Mouse (Mus musculus) heart, embryonic 14.5 days (tissue): ENCODE data around the gene Lrrfip2. TPM values are rescaled to one million over a fixed set of nuclear protein-coding genes. Genes with fewer than 3 reads are reported as not detected.
A peak's percentile ranks its signal among the peaks of the same experiment; 100 is the strongest.

ENCODE experiments used
- ATAC-seq: fragments of 200-750 bp; cut with Nextera tagmentation; 2 replicates; pipeline ENCODE4 v1.8.0; 2017; ENCODE audit warnings: low read depth, moderate TSS enrichment; ENCODE audit not compliant: insufficient number of reproducible peaks, insufficient read depth, low FRiP score
- H3K27ac ChIP-seq, 2 experiments: fragments of 200-500 bp in 1 of 2; fragments of 300-500 bp in 1 of 2; sonication (generic) in 1 of 2; replicated peaks in 1 of 2; 2 replicates each; pipeline ENCODE4 v1.5.1; 2012 to 2014; ENCODE audit warnings: low read depth in 2 of 2, low read length in 2 of 2, control low read depth in 1 of 2, mild to moderate bottlenecking in 1 of 2, mixed read lengths in 1 of 2; ENCODE audit not compliant: control insufficient read depth in 1 of 2, insufficient read depth in 1 of 2
- H3K27me3 ChIP-seq: fragments of 300-500 bp; sonication (generic); 2 replicates; pipeline ENCODE4 v1.6.1; 2014; ENCODE audit warnings: mild to moderate bottlenecking, low read length, control low read depth; ENCODE audit not compliant: control insufficient read depth, insufficient read depth
- H3K36me3 ChIP-seq: fragments of 300-500 bp; sonication (generic); 2 replicates; pipeline ENCODE4 v1.6.1; 2014; ENCODE audit warnings: mild to moderate bottlenecking, control low read depth, low read length, mixed read lengths; ENCODE audit not compliant: control insufficient read depth, insufficient read depth
- H3K4me1 ChIP-seq, 2 experiments: fragments of 200-500 bp in 1 of 2; fragments of 300-500 bp in 1 of 2; sonication (generic) in 1 of 2; 2 replicates each; pipeline ENCODE4 v1.6.1; 2012 to 2014; ENCODE audit warnings: low read length in 2 of 2, control low read depth in 1 of 2, mixed read lengths in 1 of 2; ENCODE audit not compliant: control insufficient read depth in 2 of 2, insufficient read depth in 2 of 2
- H3K4me2 ChIP-seq: fragments of 300-500 bp; sonication (generic); 2 replicates; pipeline ENCODE4 v1.6.1; 2014; ENCODE audit warnings: mild to moderate bottlenecking, low read length
- H3K4me3 ChIP-seq, 2 experiments: fragments of 200-500 bp in 1 of 2; fragments of 300-500 bp in 1 of 2; sonication (generic) in 1 of 2; 2 replicates each; pipeline ENCODE4 v1.5.1; 2012 to 2014; ENCODE audit warnings: low read length in 2 of 2, mild to moderate bottlenecking in 2 of 2, control low read depth in 1 of 2, low read depth in 1 of 2, moderate library complexity in 1 of 2; ENCODE audit not compliant: control insufficient read depth in 1 of 2, insufficient read depth in 1 of 2
- H3K9ac ChIP-seq: fragments of 300-500 bp; sonication (generic); 2 replicates; pipeline ENCODE4 v1.6.1; 2014; ENCODE audit warnings: mild to moderate bottlenecking, low read length
- H3K9me3 ChIP-seq: fragments of 300-500 bp; sonication (generic); 2 replicates; pipeline ENCODE4 v1.6.1; 2016; ENCODE audit warnings: low read length, control low read depth; ENCODE audit not compliant: control insufficient read depth
- WGBS: fragments of 180-500 bp; shearing (Covaris S2); extraction: QIAGEN DNeasy Blood & Tissue Kit; methylation state at CpG from one replicate; pipeline ENCODE4 v1.1.7; 2014; 5-methylcytosine and 5-hydroxymethylcytosine counted together
- polyA plus RNA-seq: library from polyadenylated mRNA; unstranded; fragments of >200 nt; fragmentation: Nextera tagmentation; extraction: Ambion mirVana; gene quantifications from 2 replicates; pipeline ENCODE4 v1.2.1, GENCODE M21; 2014

Gene Lrrfip2
- polyA plus RNA-seq, result 75.3 and 78.8 TPM in 2 replicates

DNA sequence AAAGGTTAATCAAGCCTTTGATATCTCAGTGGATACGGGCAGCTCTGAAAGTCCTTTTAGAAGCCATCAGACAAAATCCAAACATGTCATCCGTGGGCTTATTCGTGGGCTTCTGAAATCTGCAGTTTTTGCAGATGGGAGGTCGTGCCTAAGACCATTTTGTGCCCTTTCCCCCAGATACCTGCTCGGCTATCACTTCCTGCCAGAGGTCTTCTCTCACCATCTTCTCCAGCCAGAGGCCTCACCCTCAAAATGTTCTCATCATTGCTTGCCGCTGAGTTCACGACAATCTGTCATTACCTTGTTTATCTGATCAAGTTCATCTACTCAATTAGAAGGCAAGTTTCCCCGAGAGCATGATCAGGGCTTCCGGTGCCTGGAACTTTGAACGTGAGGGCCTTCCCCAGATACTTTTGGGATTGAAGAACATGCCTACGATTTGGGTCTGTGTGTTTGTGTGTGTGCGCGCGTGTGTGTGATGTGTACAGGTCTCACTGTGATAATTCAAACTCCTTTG lies at the start of gene Lrrfip2:
Gene Lrrfip2 (plus strand): TSS at position 467 of the 517 bp plus-strand sequence.
- H3K4me2 ChIP-seq, result peak within 1 kb of the TSS; percentile 94
- H3K9ac ChIP-seq, result peak within 1 kb of the TSS; percentile 96
- 23% methylated on average over 14 of the region's 14 CpGs for WGBS
- H3K36me3 ChIP-seq, result peaks cover 4% of the 10 kb centered on the region; the same call in 1 of the 2 replicates
- no peak for ATAC-seq
- peaks cover 0 to 35% of the 10 kb centered on the region in 2 experiments; a peak in 2 of 4 replicates for H3K4me1 ChIP-seq
- no peaks in the 10 kb centered on the region for H3K27me3 ChIP-seq
- no peaks in the 10 kb centered on the region for H3K9me3 ChIP-seq
- H3K27ac ChIP-seq, result peak within 1 kb of the TSS; percentile 89 to 93
- H3K4me3 ChIP-seq, result peak within 1 kb of the TSS; percentile 81 to 87

DNA sequence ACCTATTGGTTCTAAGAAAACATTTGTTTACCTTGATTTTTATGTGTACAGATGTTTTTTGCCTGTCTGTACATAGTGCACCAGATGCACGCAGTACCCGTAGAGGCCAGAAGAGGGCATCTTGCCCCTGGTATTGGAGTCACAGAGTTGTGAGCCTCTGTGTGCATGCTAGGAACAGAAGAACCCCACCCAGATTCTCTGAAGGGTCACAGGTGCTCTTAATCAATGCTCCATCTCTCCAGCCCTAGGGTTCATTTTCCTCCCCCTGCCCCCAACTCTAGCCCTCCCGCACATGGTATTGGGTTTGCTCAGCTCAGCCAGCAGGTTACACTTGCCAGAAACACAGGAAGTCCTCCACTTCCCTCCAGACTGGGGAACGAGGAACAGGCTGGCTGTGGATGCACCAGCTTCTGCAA lies 46.8 kb upstream of the Lrrfip2 start:
- Histone ChIP-seq H3K4me2 (no peak overlapping the region), H3K4me1 (no peaks in the 10 kb centered on the region), H3K9me3 (peaks cover 10% of the 10 kb centered on the region), H3K9ac (no peak overlapping the region), H3K27ac (no peak overlapping the region), H3K4me3 (no peak overlapping the region), H3K36me3 (no peaks in the 10 kb centered on the region), H3K27me3 (no peaks in the 10 kb centered on the region)
- ATAC-seq, result no peak
- WGBS, result 24% methylated on average over 4 of the region's 4 CpGs

DNA sequence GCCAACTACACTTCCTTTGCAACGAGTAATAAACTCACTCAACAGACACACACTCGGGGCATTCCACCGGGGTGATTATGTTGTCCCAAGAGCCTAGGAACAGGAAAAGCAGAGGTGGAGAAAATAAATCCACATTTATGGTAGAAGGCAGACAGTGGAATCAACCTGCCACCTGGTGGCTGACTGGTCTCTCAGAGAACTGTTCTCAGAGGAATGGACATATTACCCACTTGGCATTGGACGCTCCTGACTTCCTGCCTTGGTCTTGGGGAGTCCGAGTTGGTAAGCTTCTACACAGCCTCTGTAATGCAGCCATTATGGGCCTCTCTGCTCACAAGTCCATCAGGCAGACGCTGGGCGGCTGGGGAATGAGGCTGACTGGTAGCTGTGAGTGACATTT lies 45.2 kb upstream of the Lrrfip2 start:
- Histone ChIP-seq H3K36me3 (no peaks in the 10 kb centered on the region), H3K4me3 (no peak overlapping the region), H3K27ac (no peak overlapping the region), H3K4me1 (no peaks in the 10 kb centered on the region), H3K27me3 (no peaks in the 10 kb centered on the region), H3K4me2 (no peak overlapping the region), H3K9me3 (peaks cover 10% of the 10 kb centered on the region), H3K9ac (no peak overlapping the region)
- no peak; the same call in 1 of the 2 replicates for ATAC-seq
- WGBS, result 47% methylated on average over 7 of the region's 7 CpGs

DNA sequence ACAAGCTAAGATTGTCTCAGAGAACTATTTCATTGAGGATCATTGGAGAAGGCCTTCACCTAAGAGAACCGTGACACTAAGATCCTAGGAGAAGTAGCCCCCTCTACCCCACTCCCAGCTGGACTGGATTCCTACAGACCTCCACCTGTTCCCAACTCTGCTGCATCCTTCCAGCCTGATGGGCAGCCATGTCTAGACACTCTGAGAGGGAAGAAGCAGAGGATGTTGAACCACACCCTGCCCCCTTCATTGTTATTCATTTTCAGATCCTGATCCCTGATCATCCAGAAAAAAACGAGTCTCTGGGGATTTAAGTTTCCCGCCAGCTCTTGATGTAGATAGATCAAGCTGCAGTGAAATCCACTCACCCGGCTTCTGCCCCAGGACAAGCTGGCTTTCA lies 44.4 kb upstream of the Lrrfip2 start:
- no peak overlapping the region for H3K4me2 ChIP-seq

DNA sequence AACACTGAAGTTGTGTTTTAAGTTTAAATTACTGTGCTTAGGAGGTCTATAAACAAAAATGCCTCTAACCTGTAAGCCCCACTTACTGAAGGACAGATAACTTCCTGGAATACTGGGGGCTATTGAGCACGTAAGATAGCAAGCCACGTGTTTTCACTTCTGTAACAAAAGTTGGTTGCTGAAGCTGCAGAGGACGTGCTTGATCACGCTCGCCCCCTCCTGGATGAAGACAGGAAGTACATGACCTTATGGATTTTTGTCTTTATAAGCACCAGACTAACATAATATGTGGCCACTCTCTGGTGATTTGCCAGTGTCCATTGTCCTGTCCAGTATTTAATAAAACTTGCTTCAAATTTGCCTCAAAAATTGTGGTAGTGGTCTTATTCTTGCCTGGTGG lies 39.6 kb upstream of the Lrrfip2 start:
- no peaks in the 10 kb centered on the region for H3K27me3 ChIP-seq
- H3K4me1 ChIP-seq, result peaks cover 4% of the 10 kb centered on the region in 2 experiments; a peak in 3 of 4 replicates
- H3K36me3 ChIP-seq, result no peaks in the 10 kb centered on the region
- H3K9ac ChIP-seq, result no peak overlapping the region
- H3K27ac ChIP-seq, result no peak overlapping the region
- no peak overlapping the region for H3K4me2 ChIP-seq
- H3K4me3 ChIP-seq, result no peak overlapping the region
- 58% methylated on average over 5 of the region's 5 CpGs for WGBS
- H3K9me3 ChIP-seq, result peaks cover 16% of the 10 kb centered on the region
- ATAC-seq, result no peak

More for the DNA sequence above, 44.4 kb upstream of the Lrrfip2 start:
- no peak for ATAC-seq
- Histone ChIP-seq H3K36me3 (no peaks in the 10 kb centered on the region), H3K9ac (no peak overlapping the region), H3K27me3 (no peaks in the 10 kb centered on the region), H3K4me1 (no peaks in the 10 kb centered on the region), H3K4me3 (no peak overlapping the region), H3K9me3 (peaks cover 16% of the 10 kb centered on the region), H3K27ac (no peak overlapping the region)
- 68% methylated on average over 4 of the region's 4 CpGs for WGBS

DNA sequence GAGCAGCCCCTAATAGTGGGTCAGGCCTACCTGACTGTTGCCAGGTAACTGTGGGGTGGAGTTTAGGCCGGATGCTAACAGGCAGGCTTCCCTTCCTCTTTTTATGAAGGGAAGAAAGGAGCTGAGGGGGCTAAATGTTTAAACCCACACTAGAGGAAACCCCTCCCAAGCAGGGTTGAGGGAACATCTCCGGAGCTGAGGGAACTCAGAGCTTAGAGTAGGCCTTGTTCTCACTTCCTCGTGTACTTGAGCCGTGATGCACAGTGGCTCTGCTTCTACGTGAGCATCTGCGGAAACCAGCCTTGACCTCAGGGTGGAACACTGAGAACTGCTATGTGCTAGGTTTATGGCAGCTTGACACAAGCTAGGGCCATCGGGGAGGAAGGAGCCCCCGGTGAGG lies 36.6 kb upstream of the Lrrfip2 start:
- no peak overlapping the region for H3K4me2 ChIP-seq
- no peak for ATAC-seq
- peaks cover 4% of the 10 kb centered on the region in 2 experiments; a peak in 3 of 4 replicates for H3K4me1 ChIP-seq
- no peaks in the 10 kb centered on the region for H3K36me3 ChIP-seq
- 93% methylated on average over 8 of the region's 8 CpGs for WGBS
- no peak overlapping the region for H3K27ac ChIP-seq
- no peaks in the 10 kb centered on the region for H3K27me3 ChIP-seq
- H3K9ac ChIP-seq, result no peak overlapping the region
- no peak overlapping the region for H3K4me3 ChIP-seq
- H3K9me3 ChIP-seq, result peaks cover 6% of the 10 kb centered on the region; the same call in 1 of the 2 replicates

DNA sequence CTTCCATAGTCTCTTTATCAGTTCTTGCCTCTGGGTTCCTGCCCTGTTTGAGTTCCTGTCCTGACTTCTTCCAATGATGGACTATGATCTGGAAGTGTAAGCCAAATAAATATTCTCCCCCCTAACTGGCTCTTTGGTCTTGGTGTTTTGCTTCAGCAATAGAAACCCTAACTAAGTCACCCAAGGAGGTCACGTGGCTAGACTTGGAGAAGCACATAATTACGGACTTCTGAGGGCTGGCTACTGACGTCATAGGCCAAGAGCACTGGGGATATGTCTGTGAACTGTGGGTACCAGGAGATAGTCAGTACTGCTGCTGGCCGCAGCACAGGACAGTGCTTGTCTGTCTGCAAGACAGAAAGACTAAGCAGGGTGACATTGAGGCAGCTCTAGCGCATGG lies 35.6 kb upstream of the Lrrfip2 start:
- Histone ChIP-seq H3K36me3 (no peaks in the 10 kb centered on the region), H3K27ac (no peak overlapping the region), H3K4me1 (peaks cover 4% of the 10 kb centered on the region in 2 experiments; a peak in 3 of 4 replicates), H3K9ac (no peak overlapping the region), H3K4me2 (no peak overlapping the region), H3K27me3 (no peaks in the 10 kb centered on the region), H3K4me3 (no peak overlapping the region), H3K9me3 (peaks cover 6% of the 10 kb centered on the region; the same call in 1 of the 2 replicates)
- 84% methylated on average over 5 of the region's 5 CpGs for WGBS
- no peak for ATAC-seq

DNA sequence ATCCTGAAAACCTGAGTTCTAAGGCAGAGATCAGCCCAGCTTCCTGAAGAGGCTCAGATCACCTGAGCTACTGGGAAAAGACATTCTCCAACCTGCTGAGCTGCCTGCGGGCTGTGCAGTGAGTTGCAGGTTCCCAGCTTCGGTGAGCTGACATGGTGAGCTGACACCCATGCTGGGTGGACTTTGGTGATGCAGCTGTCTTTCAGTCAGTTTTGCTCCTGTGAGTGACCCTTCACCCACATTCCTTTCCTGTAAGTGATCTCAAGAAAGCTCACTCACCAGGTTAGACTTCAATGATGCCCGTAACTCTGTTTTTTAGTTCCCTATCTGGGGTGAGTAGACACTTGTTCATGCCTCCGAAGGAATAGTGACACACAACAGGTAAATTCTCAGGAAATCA lies 32.1 kb upstream of the Lrrfip2 start:
- no peaks in the 10 kb centered on the region for H3K36me3 ChIP-seq
- no peak overlapping the region for H3K9ac ChIP-seq
- 36% methylated on average over 4 of the region's 4 CpGs for WGBS
- no peak overlapping the region for H3K4me2 ChIP-seq
- ATAC-seq, result no peak
- H3K27me3 ChIP-seq, result no peaks in the 10 kb centered on the region
- peaks cover 11 to 22% of the 10 kb centered on the region in 2 experiments for H3K4me1 ChIP-seq
- no peak overlapping the region for H3K4me3 ChIP-seq
- H3K9me3 ChIP-seq, result no peaks in the 10 kb centered on the region
- no peak overlapping the region for H3K27ac ChIP-seq
